Mouse (Mus musculus) heart, postnatal 0 days (tissue): Measurements from ENCODE around the gene Zbtb8os.

Source experiments
- CTCF ChIP-seq: IDR thresholded peaks from 2 replicates; pipeline ENCODE4 v1.5.1; 2016; ENCODE audit warnings: antibody characterized with exemption, control low read depth, low read depth
- EP300 ChIP-seq: IDR thresholded peaks from 2 replicates; pipeline ENCODE4 v1.6.1; 2016; ENCODE audit warnings: antibody characterized with exemption, low read depth

- TF ChIP-seq CTCF: no peak
- TF ChIP-seq EP300: no peak
Measured at GRCm38 (mm10) chr4:129303816-129304215, 31.7 kb upstream of the Zbtb8os start.
